Mouse (Mus musculus) liver, embryonic 14 days (tissue): ENCODE measurements around the gene Tspear. TPM values are rescaled to one million over a fixed set of nuclear protein-coding genes. Genes with fewer than 3 reads are reported as not detected.

Experiments used
- polyA plus RNA-seq: library from polyadenylated mRNA; depleted of rRNA; stranded (reverse); fragments of >200 nt; gene quantifications from 2 replicates; pipeline ENCODE4 v1.2.3, GENCODE M21; 2012; rRNA removed

Tspear gene
- polyA plus RNA-seq, 1 experiment, result 0.03 TPM

GRCm38 (mm10) chr10:77852559-77852958 is 166.2 kb downstream of the Tspear start, which contains the start of gene Gm10318:
Gene Gm10318, plus strand, starts transcription at chr10:77852859.

GRCm38 (mm10) chr10:77861675-77862074 is 175.3 kb downstream of the Tspear start, which contains the start of gene Gm3285:
Gene Gm3285, plus strand, starts transcription at chr10:77861975.

GRCm38 (mm10) chr10:77902211-77902893 is 216.0 kb downstream of the Tspear start, which contains the start of gene Lrrc3:
Gene Lrrc3, minus strand, starts transcription at chr10:77902536.

Other genes starting within 250 kb of the Tspear start
- 12.7 and 15.4 TPM in 2 replicates for gene Fam207a, start 170.8 kb upstream of the Tspear start, polyA plus RNA-seq
- 7.4 and 9.6 TPM in 2 replicates for gene Itgb2, start 156.3 kb upstream of the Tspear start, polyA plus RNA-seq
- 38.1 and 43.6 TPM in 2 replicates for gene Pttg1ip, start 104.8 kb upstream of the Tspear start, polyA plus RNA-seq
- 99.8 and 106 TPM in 2 replicates for gene Sumo3, start 80.5 kb upstream of the Tspear start, polyA plus RNA-seq
- 0.09 and 0.12 TPM in 2 replicates for gene Gm49325, start 80.4 kb upstream of the Tspear start, polyA plus RNA-seq
- 19.0 and 20.8 TPM in 2 replicates for gene Ube2g2, start 64.3 kb upstream of the Tspear start, polyA plus RNA-seq
- not detected in 2 replicates for gene Gm19402, start 4.2 kb downstream of the Tspear start, polyA plus RNA-seq
- gene Gm9508, start 10.7 kb downstream of the Tspear start, polyA plus RNA-seq, result not detected in 2 replicates
- gene Gm10272, start 20.1 kb downstream of the Tspear start, polyA plus RNA-seq, result not detected in 2 replicates
- not detected in 2 replicates for gene Gm10024, start 24.9 kb downstream of the Tspear start, polyA plus RNA-seq
- not detected in 2 replicates for gene Gm10142, start 29.2 kb downstream of the Tspear start, polyA plus RNA-seq
- not detected in 2 replicates for gene Krtap12-1, start 34.0 kb downstream of the Tspear start, polyA plus RNA-seq
- gene Gm10100, start 39.9 kb downstream of the Tspear start, polyA plus RNA-seq, result not detected in 2 replicates
- not detected in 2 replicates for gene Gm18596, start 56.1 kb downstream of the Tspear start, polyA plus RNA-seq
- gene Gm9736, start 64.8 kb downstream of the Tspear start, polyA plus RNA-seq, result not detected in 2 replicates
- not detected in 2 replicates for gene Gm3233, start 73.1 kb downstream of the Tspear start, polyA plus RNA-seq
- gene Gm3238, start 84.8 kb downstream of the Tspear start, polyA plus RNA-seq, result not detected in 2 replicates
- gene Gm7138, start 90.4 kb downstream of the Tspear start, polyA plus RNA-seq, result not detected in 2 replicates
- not detected in 2 replicates for gene Gm3250, start 96.0 kb downstream of the Tspear start, polyA plus RNA-seq
- not detected in 2 replicates for gene Gm7137, start 101.6 kb downstream of the Tspear start, polyA plus RNA-seq
- not detected in 2 replicates for gene Gm9639, start 108.5 kb downstream of the Tspear start, polyA plus RNA-seq
- not detected in 2 replicates for gene Gm19668, start 112.6 kb downstream of the Tspear start, polyA plus RNA-seq
- gene Gm9507, start 125.3 kb downstream of the Tspear start, polyA plus RNA-seq, result not detected in 2 replicates
- not detected in 2 replicates for gene Gm2696, start 128.1 kb downstream of the Tspear start, polyA plus RNA-seq
- gene Krtap10-4, start 140.5 kb downstream of the Tspear start, polyA plus RNA-seq, result not detected in 2 replicates
- gene Krtap10-10, start 149.4 kb downstream of the Tspear start, polyA plus RNA-seq, result not detected in 2 replicates
- not detected in 2 replicates for gene Gm36176, start 160.2 kb downstream of the Tspear start, polyA plus RNA-seq
- not detected in 2 replicates for gene Gm10318, start 166.3 kb downstream of the Tspear start, polyA plus RNA-seq
- not detected in 2 replicates for gene Gm3285, start 175.4 kb downstream of the Tspear start, polyA plus RNA-seq
- gene Lrrc3, start 216.0 kb downstream of the Tspear start, polyA plus RNA-seq, result 5.5 and 6.6 TPM in 2 replicates